In genomic region chr8:112653276-112653675, GRCm38 (mm10) we compare ENCODE assay signal across 22 mouse cellular contexts.
DNase-seq lines count a peak whose midpoint lies in the region; ATAC-seq and TF ChIP-seq lines count a peak whose summit lies in the region.
"Had no signal": no experiment of that assay in that cellular context is flagged by ENCODE, and none has a peak within 500 bp of the region (broad histone marks: within the 10 kb centered on the region; RNA-seq: fewer than 3 reads in every experiment).

No protein-coding gene starts in this region.

- ATAC-seq in cerebellum, adult (ENCODE audit: insufficient number of reproducible peaks, low FRiP score, low TSS enrichment): peak; percentile 54; the same call in 1 of the 2 replicates
- ATAC-seq in midbrain, postnatal 0 days (ENCODE audit: low FRiP score): no peak
- no peak for ATAC-seq in midbrain, embryonic 15.5 days (replicated peaks)
- ATAC-seq: CD4-positive, CD25-positive, alpha-beta regulatory T cell, adult 4 months; intestine, embryonic 15.5 days had no signal

- no peaks in the 10 kb centered on the region for H3K4me1 ChIP-seq in midbrain, postnatal 0 days (ENCODE audit: insufficient read depth, low read length)
- no peaks in the 10 kb centered on the region; the same call in 1 of the 2 replicates for H3K4me1 ChIP-seq in midbrain, embryonic 15.5 days
- H3K4me1 ChIP-seq: embryonic facial prominence, embryonic 13.5 days; hindbrain, embryonic 13.5 days; intestine, embryonic 15.5 days had no signal

- no peak overlapping the region for H3K4me2 ChIP-seq in midbrain, postnatal 0 days (ENCODE audit: low read depth, low read length, poor library complexity, severe bottlenecking)
- no peak overlapping the region for H3K4me2 ChIP-seq in midbrain, embryonic 15.5 days
- H3K4me2 ChIP-seq: embryonic facial prominence, embryonic 13.5 days; forebrain, embryonic 13.5 days; hindbrain, embryonic 13.5 days; intestine, embryonic 15.5 days had no signal

- TF ChIP-seq CTCF in midbrain, postnatal 0 days (IDR thresholded peaks at IDR 0.05): no peak

- no peak overlapping the region for H3K9ac ChIP-seq in midbrain, postnatal 0 days (replicated peaks; ENCODE audit: low read length, poor library complexity, severe bottlenecking)
- no peak overlapping the region for H3K9ac ChIP-seq in midbrain, embryonic 15.5 days
- H3K9ac ChIP-seq: embryonic facial prominence, embryonic 13.5 days; forebrain, embryonic 13.5 days; hindbrain, embryonic 13.5 days; intestine, embryonic 15.5 days had no signal

- H3K27me3 ChIP-seq in midbrain, postnatal 0 days (ENCODE audit: insufficient read depth, low read length): no peaks in the 10 kb centered on the region
- no peaks in the 10 kb centered on the region for H3K27me3 ChIP-seq in midbrain, embryonic 15.5 days (replicated peaks)
- H3K27me3 ChIP-seq: embryonic facial prominence, embryonic 13.5 days; forebrain, embryonic 13.5 days; hindbrain, embryonic 13.5 days; intestine, embryonic 15.5 days had no signal

- no peak overlapping the region for H3K4me3 ChIP-seq in midbrain, postnatal 0 days (ENCODE audit: low read depth, low read length)
- no peak overlapping the region for H3K4me3 ChIP-seq in midbrain, embryonic 15.5 days
- H3K4me3 ChIP-seq: embryonic facial prominence, embryonic 13.5 days; forebrain, embryonic 13.5 days; gastrocnemius, adult 2 months; hindbrain, embryonic 13.5 days; intestine, embryonic 15.5 days had no signal

- no peaks in the 10 kb centered on the region for H3K36me3 ChIP-seq in midbrain, postnatal 0 days (ENCODE audit: insufficient read depth, low read length)
- H3K36me3 ChIP-seq in midbrain, embryonic 15.5 days (replicated peaks): no peaks in the 10 kb centered on the region
- H3K36me3 ChIP-seq: embryonic facial prominence, embryonic 13.5 days; G1E; hindbrain, embryonic 13.5 days; intestine, embryonic 15.5 days had no signal

- no peak for DNase-seq in cerebellum, adult 11 months
- DNase-seq in midbrain, postnatal 0 days (ENCODE audit: low spot score): peak; percentile 33
- DNase-seq in cerebellum, postnatal 10 days: peak; percentile 55 to 61
- no peak for DNase-seq in lung, postnatal 36 days
- DNase-seq in layer of hippocampus, adult 18-20 months (ENCODE audit: low spot score in 2 of 2): no peak
- no peak for DNase-seq in ovary, postnatal 36 days (ENCODE audit: low spot score)
- DNase-seq: adrenal gland, adult 8-10 months; B cell, adult 2 months; gastrocnemius, adult 2 months; gastrocnemius, postnatal 25 days; heart, adult 11 months; heart, postnatal 10 days; heart, postnatal 4 days; kidney, adult 18-20 months had no signal

- H3K27ac ChIP-seq in midbrain, postnatal 0 days (ENCODE audit: low read depth, low read length): no peak overlapping the region
- no peak overlapping the region for H3K27ac ChIP-seq in midbrain, embryonic 15.5 days
- H3K27ac ChIP-seq: embryonic facial prominence, embryonic 13.5 days; forebrain, embryonic 13.5 days; gastrocnemius, adult 2 months; hindbrain, embryonic 13.5 days; intestine, embryonic 15.5 days had no signal

- no peaks in the 10 kb centered on the region for H3K9me3 ChIP-seq in midbrain, postnatal 0 days (ENCODE audit: low read length)
- no peaks in the 10 kb centered on the region for H3K9me3 ChIP-seq in midbrain, embryonic 15.5 days
- H3K9me3 ChIP-seq: embryonic facial prominence, embryonic 13.5 days; forebrain, embryonic 13.5 days; hindbrain, embryonic 13.5 days; intestine, embryonic 15.5 days had no signal

- WGBS in midbrain, postnatal 0 days: 86% methylated on average over 1 of the region's 1 CpGs
- WGBS in midbrain, embryonic 15.5 days: 94% methylated on average over 1 of the region's 1 CpGs

Comparison
In these comparisons a context has a peak if more than half of its experiments do, and no peak if none do; other contexts are left out.
1. DNase-seq: peak in midbrain, postnatal 0 days (single experiment) and cerebellum, postnatal 10 days (2 of 2); none in cerebellum, adult 11 months (single experiment), lung, postnatal 36 days (single experiment), layer of hippocampus, adult 18-20 months (0 of 2) and ovary, postnatal 36 days (single experiment).